Mouse (Mus musculus) ES-E14 (cell line): Measurements from ENCODE around the gene Zfp422. TPM values are rescaled to one million over a fixed set of nuclear protein-coding genes. Genes with fewer than 3 reads are reported as not detected.

Experiments
- DNase-seq: peaks from one replicate; pipeline ENCODE4 v3.0.0-alpha.2; 2013; ENCODE audit warnings: low read depth, low spot score
- H3K27ac ChIP-seq: 2 replicates; pipeline ENCODE4 v1.5.1; 2012; ENCODE audit warnings: low read depth, mild to moderate bottlenecking, low read length, moderate library complexity, mixed read lengths; ENCODE audit not compliant: poor library complexity, insufficient read depth, severe bottlenecking
- H3K36me3 ChIP-seq: 2 replicates; pipeline ENCODE4 v1.6.1; 2012; ENCODE audit warnings: mild to moderate bottlenecking, low read length, moderate library complexity, mixed read lengths; ENCODE audit not compliant: control insufficient read depth, poor library complexity, insufficient read depth, severe bottlenecking
- H3K4me1 ChIP-seq, 2 experiments: fragments of 150-350 bp in 1 of 2; sonication (generic) in 1 of 2; 2 replicates each; pipeline ENCODE4 v1.6.1; 2012; ENCODE audit warnings: low read length in 2 of 2, mild to moderate bottlenecking in 1 of 2, mixed read lengths in 1 of 2; ENCODE audit not compliant: control insufficient read depth in 2 of 2, insufficient read depth in 2 of 2, poor library complexity in 1 of 2
- H3K4me3 ChIP-seq, 2 experiments: fragments of 150-350 bp in 1 of 2; sonication (generic) in 1 of 2; 2 replicates each; pipeline ENCODE4 v1.5.1; 2012; ENCODE audit warnings: low read length in 2 of 2, low read depth in 1 of 2, mild to moderate bottlenecking in 1 of 2, mixed read lengths in 1 of 2; ENCODE audit not compliant: insufficient read depth in 1 of 2, poor library complexity in 1 of 2, severe bottlenecking in 1 of 2
- H3K9ac ChIP-seq: 2 replicates; pipeline ENCODE4 v1.6.1; 2012; ENCODE audit warnings: low read depth, mild to moderate bottlenecking, low read length, mixed read lengths; ENCODE audit not compliant: poor library complexity, insufficient read depth, severe bottlenecking
- H3K9me3 ChIP-seq: fragments of 150-350 bp; sonication (generic); 2 replicates; pipeline ENCODE4 v1.6.1; 2012; ENCODE audit warnings: low read depth, mild to moderate bottlenecking, low read length; ENCODE audit not compliant: control insufficient read depth, insufficient read depth
- CHD2 ChIP-seq: IDR thresholded peaks from 2 replicates; pipeline ENCODE4 v1.6.1; 2014; ENCODE audit warnings: mild to moderate bottlenecking, low read depth, low read length, inconsistent platforms
- HCFC1 ChIP-seq: IDR thresholded peaks from 2 replicates; pipeline ENCODE4 v1.6.1; 2012; ENCODE audit warnings: low read length, inconsistent platforms, borderline replicate concordance; ENCODE audit not compliant: insufficient read depth
- MAFK ChIP-seq: IDR thresholded peaks from 2 replicates; pipeline ENCODE4 v1.6.1; 2014; ENCODE audit warnings: mild to moderate bottlenecking, low read depth, low read length, inconsistent platforms; ENCODE audit not compliant: insufficient read depth
- ZC3H11A ChIP-seq: IDR thresholded peaks from 2 replicates; pipeline ENCODE4 v1.6.1; 2012; ENCODE audit warnings: low read depth, mild to moderate bottlenecking, inconsistent platforms, low read length, borderline replicate concordance
- ZNF384 ChIP-seq: IDR thresholded peaks from 2 replicates; pipeline ENCODE4 v1.6.1; 2012; ENCODE audit warnings: low read depth, low read length, inconsistent platforms
- in situ Hi-C, 2 experiments: fragments of 600-800 bp; cut with MboI; formaldehyde crosslinking; loops; one replicate each; pipeline ENCODE4 v1.15.1; 2025; ENCODE audit warnings: low sequenced_read_pairs in 2 of 2, inconsistent platforms in 1 of 2; ENCODE audit not compliant: unreplicated experiment in 2 of 2
- total RNA-seq: library from RNA; depleted of rRNA; stranded (reverse); fragments of 300-350 nt; gene quantifications from 2 replicates; pipeline ENCODE4 v1.2.3, GENCODE M21; 2012

Gene Zfp422
- total RNA-seq, 1 experiment, result 7.0 TPM

- H3K4me1 ChIP-seq, result peaks cover 0 to 14% of the 10 kb centered on the region in 2 experiments; a peak in 2 of 4 replicates
- H3K9ac ChIP-seq, result no peak overlapping the region
- no peaks in the 10 kb centered on the region for H3K9me3 ChIP-seq
- no peak overlapping the region for H3K4me3 ChIP-seq
- H3K27ac ChIP-seq, result no peak overlapping the region
- DNase-seq, result no peak
- in situ Hi-C loops, result no loop called here
- TF ChIP-seq MAFK (0 out of 2 replicates have a peak, but pooled peaks have one; percentile 31), CHD2 (no peak), ZC3H11A (no peak)
- H3K36me3 ChIP-seq, result no peaks in the 10 kb centered on the region
These were observed 41.3 kb upstream of the Zfp422 start for GRCm38 (mm10) chr6:116670144-116670543.

- Histone ChIP-seq H3K36me3 (no peaks in the 10 kb centered on the region), H3K27ac (no peak overlapping the region), H3K4me3 (no peak overlapping the region), H3K9ac (no peak overlapping the region), H3K4me1 (peaks cover 0 to 14% of the 10 kb centered on the region in 2 experiments; a peak in 2 of 4 replicates), H3K9me3 (no peaks in the 10 kb centered on the region)
- TF ChIP-seq MAFK, result peak; percentile 30; the same call in 1 of the 2 replicates
- no peak for TF ChIP-seq ZC3H11A
- DNase-seq, result peak; percentile 61
- in situ Hi-C loops, result no loop called here
These were observed 40.1 kb upstream of the Zfp422 start for GRCm38 (mm10) chr6:116668682-116669470.

- no peak for TF ChIP-seq MAFK
- TF ChIP-seq ZC3H11A, result no peak
- TF ChIP-seq CHD2, result no peak
- no peak for TF ChIP-seq HCFC1
- TF ChIP-seq ZNF384, result no peak
- no peak overlapping the region for H3K27ac ChIP-seq
- H3K9ac ChIP-seq, result no peak overlapping the region
- no peaks in the 10 kb centered on the region for H3K36me3 ChIP-seq
- peaks cover 0 to 14% of the 10 kb centered on the region in 2 experiments; a peak in 1 of 4 replicates for H3K4me1 ChIP-seq
- DNase-seq, result no peak
- no peak overlapping the region for H3K4me3 ChIP-seq
- in situ Hi-C loops, result no loop called here
- H3K9me3 ChIP-seq, result no peaks in the 10 kb centered on the region
These were observed 38.6 kb upstream of the Zfp422 start for GRCm38 (mm10) chr6:116667382-116667781.

GRCm38 (mm10) chr6:116666892-116667291 lies 38.1 kb upstream of the Zfp422 start:
- no peak for DNase-seq
- Histone ChIP-seq H3K9me3 (no peaks in the 10 kb centered on the region), H3K9ac (no peak overlapping the region), H3K27ac (no peak overlapping the region), H3K4me1 (peaks cover 0 to 14% of the 10 kb centered on the region in 2 experiments; a peak in 1 of 4 replicates), H3K36me3 (no peaks in the 10 kb centered on the region), H3K4me3 (no peak overlapping the region)
- in situ Hi-C loops, result no loop called here
- TF ChIP-seq CHD2 (no peak), HCFC1 (no peak), MAFK (no peak), ZC3H11A (no peak), ZNF384 (no peak)
